Mouse (Mus musculus) embryonic fibroblast, embryonic 13.5 days (primary cell): ENCODE measurements around the gene Plcb3.

ENCODE experiments used
- CTCF ChIP-seq: IDR thresholded peaks from 2 replicates; pipeline ENCODE4 v1.5.1; 2011; ENCODE audit warnings: mild to moderate bottlenecking, control low read depth, low read length, moderate library complexity, borderline replicate concordance; ENCODE audit not compliant: insufficient read depth
- POLR2A ChIP-seq: IDR thresholded peaks from 2 replicates; pipeline ENCODE4 v1.6.1; 2011; ENCODE audit warnings: low read depth, mild to moderate bottlenecking, control low read depth, low read length, moderate library complexity

DNA sequence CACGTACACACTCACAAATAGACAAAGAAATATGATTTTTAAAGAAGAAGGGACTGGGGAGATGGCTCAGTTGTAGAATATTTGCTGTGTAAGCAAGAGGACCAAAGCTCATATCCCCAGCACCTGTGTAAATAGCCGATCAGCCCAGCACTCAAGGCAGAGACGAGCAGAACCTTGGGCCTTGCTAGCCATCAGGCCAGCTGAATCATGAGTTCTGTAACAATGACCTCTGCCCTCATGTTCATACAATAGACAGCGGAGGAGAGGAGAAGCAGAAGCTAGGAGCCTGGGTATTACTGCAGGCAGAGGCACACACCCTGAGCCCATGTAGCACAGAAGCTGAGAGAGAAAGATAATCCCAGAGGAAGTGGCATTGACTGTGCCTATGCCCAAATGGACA lies 36.2 kb upstream of the Plcb3 start:
- TF ChIP-seq CTCF = no peak
- TF ChIP-seq POLR2A = no peak
